Mouse (Mus musculus): ENCODE results near the gene Gm14698. TPM values are rescaled to one million over a fixed set of nuclear protein-coding genes. Genes with fewer than 3 reads are reported as not detected.
"Not testable (repeated sequence)": the region's sequence is repeated elsewhere in the genome, so short reads cannot be mapped to it uniquely, and the experiment has no call there.

The Gm14698 gene
- polyA plus RNA-seq (2015; fragmentation: Nextera tagmentation; extraction: Ambion mirVana): 2.5 and 2.8 TPM in 2 replicates

GRCm38 (mm10) chrX:68821059-68821458 is at the start of gene Gm14698:
Gm14698 (plus strand) TSS chrX:68821093.
- not testable (repeated sequence) for H3K27me3 ChIP-seq (replicated peaks); H3K4me1 ChIP-seq; H3K36me3 ChIP-seq; ATAC-seq (ENCODE audit: extremely low read depth, insufficient number of reproducible peaks, low FRiP score, low TSS enrichment); H3K27ac ChIP-seq (replicated peaks); H3K9me3 ChIP-seq
- Histone ChIP-seq H3K4me3 (peak within 1 kb of the TSS; percentile 41), H3K9ac (peak within 1 kb of the TSS; percentile 62), H3K4me2 (peak within 1 kb of the TSS; percentile 58)
- WGBS: 11% methylated on average over 24 of the region's 36 CpGs

- H3K27me3 ChIP-seq (replicated peaks); H3K36me3 ChIP-seq; ATAC-seq (ENCODE audit: extremely low read depth, insufficient number of reproducible peaks, low FRiP score, low TSS enrichment); H3K9me3 ChIP-seq; H3K4me1 ChIP-seq; H3K27ac ChIP-seq (replicated peaks): not testable (repeated sequence)
- WGBS: 23% methylated on average over 2 of the region's 2 CpGs
- Histone ChIP-seq H3K4me3 (peak overlapping the region; percentile 41), H3K4me2 (peak overlapping the region; percentile 58), H3K9ac (peak overlapping the region; percentile 62; the same call in 1 of the 2 replicates)
Observed at GRCm38 (mm10) chrX:68820449-68820848, 444 bp upstream of the Gm14698 start.

- 5% methylated on average over 5 of the region's 5 CpGs for WGBS
- H3K4me2 ChIP-seq: no peak overlapping the region
- no peak for ATAC-seq (ENCODE audit: extremely low read depth, insufficient number of reproducible peaks, low FRiP score, low TSS enrichment)
- H3K36me3 ChIP-seq: no peaks in the 10 kb centered on the region
- H3K9ac ChIP-seq: no peak overlapping the region
- no peaks in the 10 kb centered on the region for H3K27me3 ChIP-seq (replicated peaks)
- no peak overlapping the region for H3K27ac ChIP-seq (replicated peaks)
- no peaks in the 10 kb centered on the region for H3K4me1 ChIP-seq
- no peaks in the 10 kb centered on the region for H3K9me3 ChIP-seq
- no peak overlapping the region for H3K4me3 ChIP-seq
Observed at GRCm38 (mm10) chrX:68839548-68840444, 18.9 kb downstream of the Gm14698 start.

DNA sequence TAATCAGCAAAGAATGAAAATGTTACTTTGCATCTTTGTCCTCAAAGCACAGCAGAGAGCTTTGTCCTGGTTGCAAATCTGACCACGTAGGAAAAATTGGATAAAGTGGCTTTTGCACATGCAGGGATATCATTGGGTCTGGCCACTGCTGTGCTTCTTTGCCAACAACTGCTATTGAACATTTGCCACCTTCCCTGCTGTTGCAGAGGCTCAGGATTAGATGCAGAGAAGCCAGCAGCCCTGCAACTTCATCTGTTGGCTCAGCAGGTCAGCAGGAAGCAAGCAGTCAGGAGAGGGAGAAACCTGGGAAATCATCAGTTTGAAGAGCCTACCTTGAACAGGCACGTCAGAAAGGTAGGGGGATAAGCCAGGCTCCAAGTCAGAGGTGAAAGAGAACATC is 44.3 kb downstream of the Gm14698 start:
- no peak overlapping the region for H3K4me2 ChIP-seq
- H3K4me1 ChIP-seq: no peaks in the 10 kb centered on the region
- no peak overlapping the region for H3K27ac ChIP-seq (replicated peaks)
- H3K27me3 ChIP-seq (replicated peaks): no peaks in the 10 kb centered on the region
- H3K36me3 ChIP-seq: no peaks in the 10 kb centered on the region
- no peak overlapping the region for H3K9ac ChIP-seq
- H3K4me3 ChIP-seq: no peak overlapping the region
- ATAC-seq (ENCODE audit: extremely low read depth, insufficient number of reproducible peaks, low FRiP score, low TSS enrichment): no peak
- no peaks in the 10 kb centered on the region for H3K9me3 ChIP-seq
- WGBS: 31% methylated on average over 2 of the region's 2 CpGs

Other genes with a start within 250 kb of the Gm14698 start
- gene Fmr1, start 142.6 kb upstream of the Gm14698 start, polyA plus RNA-seq (2015; fragmentation: Nextera tagmentation; extraction: Ambion mirVana): 36.5 and 38.7 TPM in 2 replicates
- 0.62 and 0.94 TPM in 2 replicates for gene Fmr1nb, start 59.3 kb upstream of the Gm14698 start, polyA plus RNA-seq (2015; fragmentation: Nextera tagmentation; extraction: Ambion mirVana)
- gene Gm6812, start 72.0 kb downstream of the Gm14698 start, polyA plus RNA-seq (2015; fragmentation: Nextera tagmentation; extraction: Ambion mirVana): not detected in 2 replicates

Measured in heart, embryonic 13.5 days (tissue).